Mouse (Mus musculus) left cerebral cortex, adult 8-10 months (tissue): ENCODE measurements at regions not wholly inside any gene's neighbourhood (a gene's known extent, or its start where the extent isn't known, plus 50 kb on each side); places are given as distances from the start of the nearest gene placed in this dataset.

Source experiments
- DNase-seq, 2 experiments: peaks; one replicate each; pipeline ENCODE4 v3.0.0; 2022; ENCODE audit warnings: low spot score in 2 of 2

GRCm38 (mm10) chr8:11094516-11094915 lies 86.3 kb upstream of the Irs2 start:
- DNase-seq: no peak

GRCm38 (mm10) chr8:11092348-11092747 lies 84.1 kb upstream of the Irs2 start:
- DNase-seq: no peak

- no peak for DNase-seq
Observed at GRCm38 (mm10) chr8:11091675-11092345, 83.6 kb upstream of the Irs2 start.

GRCm38 (mm10) chr8:11088946-11089665 lies 80.8 kb upstream of the Irs2 start:
- peak in 1 of 2 experiments; percentile 52 for DNase-seq

GRCm38 (mm10) chr8:11085244-11085643 lies 77.0 kb upstream of the Irs2 start:
- peak in 1 of 2 experiments; percentile 71 for DNase-seq

- DNase-seq: no peak
Observed at GRCm38 (mm10) chr8:11084051-11084533, 75.8 kb upstream of the Irs2 start.

- DNase-seq: no peak
Observed at GRCm38 (mm10) chr8:11080813-11081212, 72.6 kb upstream of the Irs2 start.

- no peak for DNase-seq
Observed at GRCm38 (mm10) chr8:11079805-11080204, 71.5 kb upstream of the Irs2 start.

- no peak for DNase-seq
Observed at GRCm38 (mm10) chr8:11077138-11077537, 68.9 kb upstream of the Irs2 start.

GRCm38 (mm10) chr8:11071162-11071561 lies 62.9 kb upstream of the Irs2 start:
- no peak for DNase-seq

GRCm38 (mm10) chr8:11067450-11067849 lies 59.2 kb upstream of the Irs2 start:
- no peak for DNase-seq

- DNase-seq: no peak
Observed at GRCm38 (mm10) chr8:11065990-11066389, 57.7 kb upstream of the Irs2 start.

- no peak for DNase-seq
Observed at GRCm38 (mm10) chr8:11065303-11065702, 57.0 kb upstream of the Irs2 start.

GRCm38 (mm10) chr8:11063058-11063457 lies 54.8 kb upstream of the Irs2 start:
- DNase-seq: no peak

GRCm38 (mm10) chr8:11062348-11062946 lies 54.2 kb upstream of the Irs2 start:
- no peak for DNase-seq

GRCm38 (mm10) chr8:11061711-11062110 lies 53.5 kb upstream of the Irs2 start:
- no peak for DNase-seq

GRCm38 (mm10) chr8:11060604-11061003 lies 52.3 kb upstream of the Irs2 start:
- no peak for DNase-seq

- DNase-seq: no peak
Observed at GRCm38 (mm10) chr8:11058392-11058791, 50.1 kb upstream of the Irs2 start.
